Mouse (Mus musculus) hindbrain, postnatal 0 days (tissue): Measurements from ENCODE around the gene Bms1. TPM values are rescaled to one million over a fixed set of nuclear protein-coding genes. Genes with fewer than 3 reads are reported as not detected.

Experiments
- ATAC-seq: fragments of 200-750 bp; cut with Nextera tagmentation; 2 replicates; pipeline ENCODE4 v1.8.0; 2017; ENCODE audit warnings: mild to moderate bottlenecking, moderate TSS enrichment, moderate library complexity
- DNase-seq: peaks from one replicate; pipeline ENCODE4 v3.0.0-alpha.2; 2015; ENCODE audit warnings: low spot score
- H3K27ac ChIP-seq: fragments of 300-500 bp; sonication (generic); 2 replicates; pipeline ENCODE4 v1.5.1; 2014; ENCODE audit warnings: mild to moderate bottlenecking
- H3K27me3 ChIP-seq: fragments of 300-500 bp; sonication (generic); 2 replicates; pipeline ENCODE4 v1.6.1; 2014; ENCODE audit warnings: low read length, mixed read lengths; ENCODE audit not compliant: insufficient read depth
- H3K36me3 ChIP-seq: fragments of 300-500 bp; sonication (generic); 2 replicates; pipeline ENCODE4 v1.6.1; 2014; ENCODE audit warnings: low read length, mixed read lengths; ENCODE audit not compliant: insufficient read depth
- H3K4me1 ChIP-seq: fragments of 300-500 bp; sonication (generic); 2 replicates; pipeline ENCODE4 v1.6.1; 2014; ENCODE audit warnings: antibody characterized with exemption, low read length, mixed read lengths; ENCODE audit not compliant: insufficient read depth
- H3K4me2 ChIP-seq: fragments of 300-500 bp; sonication (generic); 2 replicates; pipeline ENCODE4 v1.6.1; 2014; ENCODE audit warnings: low read depth, mild to moderate bottlenecking, low read length, moderate library complexity, mixed read lengths
- H3K4me3 ChIP-seq: fragments of 300-500 bp; sonication (generic); 2 replicates; pipeline ENCODE4 v1.5.1; 2014; ENCODE audit warnings: low read length
- H3K9ac ChIP-seq: fragments of 300-500 bp; sonication (generic); replicated peaks from 2 replicates; pipeline ENCODE4 v1.6.1; 2014; ENCODE audit warnings: mild to moderate bottlenecking, low read length, moderate library complexity, mixed read lengths
- H3K9me3 ChIP-seq: fragments of 300-500 bp; sonication (generic); 2 replicates; pipeline ENCODE4 v1.6.1; 2016; ENCODE audit warnings: low read length, mixed read lengths
- CTCF ChIP-seq: IDR thresholded peaks from 2 replicates; pipeline ENCODE4 v1.5.1; 2016; ENCODE audit warnings: antibody characterized with exemption, control low read depth, low read depth
- WGBS: fragments of 180-500 bp; shearing (Covaris S2); extraction: QIAGEN DNeasy Blood & Tissue Kit; methylation state at CpG from one replicate; pipeline ENCODE4 v1.1.7; 2014; 5-methylcytosine and 5-hydroxymethylcytosine counted together
- polyA plus RNA-seq: library from polyadenylated mRNA; unstranded; fragments of >200 nt; fragmentation: Nextera tagmentation; extraction: Ambion mirVana; gene quantifications from 2 replicates; pipeline ENCODE4 v1.2.1, GENCODE M21; 2015
- total RNA-seq: library from RNA; depleted of rRNA; stranded (reverse); fragments of >200 nt; gene quantifications from 2 replicates; pipeline ENCODE4 v1.2.3, GENCODE M21; 2014

Bms1 gene
- total and polyA plus RNA-seq, 2 experiments from 2014 or later, result 12.6 to 16.8 TPM

DNA sequence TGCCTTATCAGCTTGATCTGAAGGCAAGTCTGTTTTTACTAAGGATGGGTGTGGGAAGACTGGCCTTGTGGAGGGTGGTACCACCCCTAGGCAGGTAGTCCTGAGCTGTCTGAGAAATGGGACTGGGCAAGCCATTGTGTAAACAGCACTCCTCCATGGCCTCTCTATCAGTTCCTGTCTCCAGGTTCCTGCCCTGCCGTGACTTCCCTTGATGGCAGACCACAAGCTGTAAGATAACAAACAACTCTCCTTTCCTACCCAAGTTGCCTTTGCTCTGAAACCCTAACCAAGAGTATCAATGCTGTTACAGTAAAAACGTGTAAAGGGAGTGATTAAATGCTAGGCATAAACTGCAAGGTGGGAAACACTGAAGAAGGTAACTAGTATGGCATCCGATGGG lies 38.6 kb downstream of the Bms1 start:
- ATAC-seq, result no peak
- no peaks in the 10 kb centered on the region for H3K9me3 ChIP-seq
- H3K36me3 ChIP-seq, result peaks cover 14% of the 10 kb centered on the region
- no peak overlapping the region for H3K9ac ChIP-seq
- H3K4me2 ChIP-seq, result no peak overlapping the region
- H3K27ac ChIP-seq, result no peak overlapping the region
- no peak for DNase-seq
- no peak for TF ChIP-seq CTCF
- WGBS, result 58% methylated on average over 3 of the region's 3 CpGs
- no peak overlapping the region for H3K4me3 ChIP-seq
- no peaks in the 10 kb centered on the region for H3K27me3 ChIP-seq
- no peaks in the 10 kb centered on the region; the same call in 1 of the 2 replicates for H3K4me1 ChIP-seq

- Histone ChIP-seq H3K4me3 (no peak overlapping the region), H3K4me1 (no peaks in the 10 kb centered on the region; the same call in 1 of the 2 replicates), H3K9me3 (no peaks in the 10 kb centered on the region), H3K27me3 (no peaks in the 10 kb centered on the region), H3K27ac (no peak overlapping the region), H3K36me3 (peaks cover 13% of the 10 kb centered on the region), H3K4me2 (peak overlapping the region; percentile 35), H3K9ac (no peak overlapping the region)
- ATAC-seq (peak; percentile 92), DNase-seq (peak; percentile 92)
- TF ChIP-seq CTCF, result peak; percentile 98
- WGBS, result 29% methylated on average over 20 of the region's 20 CpGs
Measured at GRCm38 (mm10) chr6:118379451-118380167, 39.7 kb downstream of the Bms1 start.

GRCm38 (mm10) chr6:118377611-118378010 lies 41.7 kb downstream of the Bms1 start:
- no peaks in the 10 kb centered on the region for H3K36me3 ChIP-seq
- no peak overlapping the region for H3K27ac ChIP-seq
- no peak overlapping the region for H3K9ac ChIP-seq
- no peaks in the 10 kb centered on the region for H3K27me3 ChIP-seq
- no peak overlapping the region for H3K4me3 ChIP-seq
- 42% methylated on average over 10 of the region's 10 CpGs for WGBS
- ATAC-seq, result no peak
- no peak overlapping the region for H3K4me2 ChIP-seq
- TF ChIP-seq CTCF, result no peak
- peak; percentile 53 for DNase-seq
- H3K4me1 ChIP-seq, result no peaks in the 10 kb centered on the region; the same call in 1 of the 2 replicates
- no peaks in the 10 kb centered on the region for H3K9me3 ChIP-seq

DNA sequence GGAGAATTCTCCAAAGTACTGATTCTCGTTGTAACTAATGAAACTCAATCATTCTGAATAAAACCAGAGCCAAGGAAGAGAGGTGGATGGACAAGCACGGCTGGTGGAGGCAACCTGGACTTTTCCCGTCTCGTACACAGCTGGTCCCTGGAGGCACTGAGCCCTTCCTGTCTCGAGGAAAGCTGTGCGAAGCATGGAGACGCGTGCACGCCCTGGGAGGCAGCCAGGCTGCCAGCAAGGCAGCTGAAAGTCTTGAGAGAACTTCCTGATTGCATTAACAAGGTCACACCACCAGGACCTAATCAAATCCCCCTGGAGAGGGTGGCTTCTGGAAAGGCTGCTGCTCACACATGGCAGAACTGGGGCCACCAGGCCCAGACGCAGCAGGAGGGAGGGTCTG lies 43.3 kb downstream of the Bms1 start:
- no peak overlapping the region for H3K9ac ChIP-seq
- H3K4me1 ChIP-seq, result no peaks in the 10 kb centered on the region; the same call in 1 of the 2 replicates
- no peak overlapping the region for H3K4me2 ChIP-seq
- H3K27ac ChIP-seq, result no peak overlapping the region
- WGBS, result 58% methylated on average over 10 of the region's 10 CpGs
- H3K27me3 ChIP-seq, result no peaks in the 10 kb centered on the region
- no peak overlapping the region for H3K4me3 ChIP-seq
- H3K36me3 ChIP-seq, result no peaks in the 10 kb centered on the region
- no peaks in the 10 kb centered on the region for H3K9me3 ChIP-seq
- TF ChIP-seq CTCF, result no peak
- DNase-seq, result no peak
- no peak for ATAC-seq

- Histone ChIP-seq H3K4me2 (no peak overlapping the region), H3K9me3 (no peaks in the 10 kb centered on the region), H3K4me1 (no peaks in the 10 kb centered on the region; the same call in 1 of the 2 replicates), H3K27ac (no peak overlapping the region), H3K27me3 (no peaks in the 10 kb centered on the region), H3K9ac (no peak overlapping the region), H3K4me3 (no peak overlapping the region), H3K36me3 (no peaks in the 10 kb centered on the region)
- no peak for ATAC-seq
- TF ChIP-seq CTCF, result no peak
- 53% methylated on average over 3 of the region's 3 CpGs for WGBS
- no peak for DNase-seq
Measured at GRCm38 (mm10) chr6:118375457-118375856, 43.8 kb downstream of the Bms1 start.

DNA sequence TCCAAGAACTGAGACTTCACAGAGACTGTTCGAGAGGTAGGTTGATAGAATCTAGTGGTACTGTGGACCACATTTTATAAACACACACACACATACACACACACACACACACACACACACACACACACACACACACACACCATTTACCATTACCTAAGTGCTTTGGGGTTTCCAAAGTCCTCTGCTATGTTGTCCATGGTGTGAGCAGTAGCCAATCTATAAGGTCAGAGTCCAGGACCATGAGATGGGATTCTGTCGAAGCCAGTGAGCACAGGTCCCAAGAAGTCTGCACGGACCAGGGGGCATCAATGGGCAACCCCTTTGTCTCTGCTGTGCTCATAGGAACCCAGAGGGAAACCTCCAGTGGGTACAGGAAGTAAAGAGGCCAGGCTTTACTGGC lies 44.2 kb downstream of the Bms1 start:
- Histone ChIP-seq H3K9ac (no peak overlapping the region), H3K36me3 (no peaks in the 10 kb centered on the region), H3K9me3 (no peaks in the 10 kb centered on the region), H3K4me2 (no peak overlapping the region), H3K4me3 (no peak overlapping the region), H3K4me1 (no peaks in the 10 kb centered on the region; the same call in 1 of the 2 replicates), H3K27me3 (no peaks in the 10 kb centered on the region), H3K27ac (no peak overlapping the region)
- DNase-seq, result no peak
- 70% methylated on average over 3 of the region's 3 CpGs for WGBS
- ATAC-seq, result no peak
- TF ChIP-seq CTCF, result no peak

GRCm38 (mm10) chr6:118373294-118373693 lies 46.0 kb downstream of the Bms1 start:
- 38% methylated on average over 5 of the region's 5 CpGs for WGBS
- no peak overlapping the region for H3K4me3 ChIP-seq
- H3K9ac ChIP-seq, result no peak overlapping the region
- DNase-seq (peak; percentile 64), ATAC-seq (peak; percentile 40; the same call in 1 of the 2 replicates)
- no peak overlapping the region for H3K27ac ChIP-seq
- no peaks in the 10 kb centered on the region for H3K9me3 ChIP-seq
- H3K36me3 ChIP-seq, result no peaks in the 10 kb centered on the region
- H3K4me2 ChIP-seq, result no peak overlapping the region
- no peaks in the 10 kb centered on the region for H3K27me3 ChIP-seq
- no peaks in the 10 kb centered on the region for H3K4me1 ChIP-seq
- peak; percentile 76 for TF ChIP-seq CTCF
